Comparison of ENCODE assay signal across 16 mouse cellular contexts in genomic region chr3:28217001-28217400, GRCm38 (mm10).
"Had no signal": no experiment of that assay in that cellular context is flagged by ENCODE, and none has a peak within 500 bp of the region (broad histone marks: within the 10 kb centered on the region; RNA-seq: fewer than 3 reads in every experiment).

No protein-coding gene starts in this region.

- H3K9ac ChIP-seq: lung, embryonic 14.5 days; midbrain, embryonic 12.5 days; neural tube, embryonic 13.5 days; neural tube, embryonic 15.5 days; stomach, embryonic 15.5 days had no signal

- H3K4me3 ChIP-seq: midbrain, embryonic 10.5 days; midbrain, embryonic 12.5 days; myocyte; neural tube, embryonic 13.5 days; neural tube, embryonic 15.5 days; stomach, embryonic 15.5 days had no signal

- H3K9me3 ChIP-seq: midbrain, embryonic 10.5 days; midbrain, embryonic 12.5 days; neural tube, embryonic 13.5 days; neural tube, embryonic 15.5 days; stomach, embryonic 15.5 days had no signal

- DNase-seq: lung, adult 18-20 months; lung, embryonic 14.5 days; lung, postnatal 10 days; lung, postnatal 4 days; midbrain, embryonic 14.5 days; right cerebral cortex, postnatal 14 days; thymus, adult 2 months; thymus, postnatal 25 days; thymus, postnatal 4 days had no signal

- H3K4me1 ChIP-seq: midbrain, embryonic 12.5 days; neural tube, embryonic 13.5 days; neural tube, embryonic 15.5 days; stomach, embryonic 15.5 days had no signal

- H3K36me3 ChIP-seq: midbrain, embryonic 10.5 days; midbrain, embryonic 12.5 days; neural tube, embryonic 13.5 days; neural tube, embryonic 15.5 days; stomach, embryonic 15.5 days had no signal

- H3K27ac ChIP-seq: midbrain, embryonic 10.5 days; midbrain, embryonic 12.5 days; neural tube, embryonic 13.5 days; neural tube, embryonic 15.5 days; stomach, embryonic 15.5 days; stomach, postnatal 0 days had no signal

- H3K27me3 ChIP-seq: midbrain, embryonic 12.5 days; neural tube, embryonic 13.5 days; neural tube, embryonic 15.5 days; stomach, embryonic 15.5 days had no signal
